Mouse (Mus musculus) intestine, embryonic 14.5 days (tissue): ENCODE data around the gene Cacnb2. TPM values are rescaled to one million over a fixed set of nuclear protein-coding genes. Genes with fewer than 3 reads are reported as not detected.
A peak's percentile ranks its signal among the peaks of the same experiment; 100 is the strongest.

Experiments used
- ATAC-seq: fragments of 200-750 bp; cut with Nextera tagmentation; replicated peaks from 2 replicates; pipeline ENCODE4 v1.8.0; 2017; ENCODE audit warnings: low read depth, moderate number of reproducible peaks, moderate TSS enrichment, moderate library complexity; ENCODE audit not compliant: low FRiP score, low TSS enrichment
- DNase-seq: peaks from one replicate; pipeline ENCODE4 v3.0.0-alpha.2; 2018; ENCODE audit warnings: low spot score
- H3K27ac ChIP-seq: fragments of 300-500 bp; sonication (generic); 2 replicates; pipeline ENCODE4 v1.5.1; 2014; ENCODE audit warnings: low read depth, mild to moderate bottlenecking, control low read depth
- H3K27me3 ChIP-seq: fragments of 300-500 bp; sonication (generic); replicated peaks from 2 replicates; pipeline ENCODE4 v1.6.1; 2014; ENCODE audit warnings: low read length, control low read depth; ENCODE audit not compliant: control insufficient read depth, insufficient read depth
- H3K36me3 ChIP-seq: fragments of 300-500 bp; sonication (generic); 2 replicates; pipeline ENCODE4 v1.6.1; 2014; ENCODE audit warnings: low read length, control low read depth; ENCODE audit not compliant: control insufficient read depth, insufficient read depth
- H3K4me1 ChIP-seq: fragments of 300-500 bp; sonication (generic); replicated peaks from 2 replicates; pipeline ENCODE4 v1.6.1; 2014; ENCODE audit warnings: low read length, control low read depth, mixed read lengths; ENCODE audit not compliant: control insufficient read depth, insufficient read depth
- H3K4me2 ChIP-seq: fragments of 300-500 bp; sonication (generic); 2 replicates; pipeline ENCODE4 v1.6.1; 2014; ENCODE audit warnings: low read length
- H3K4me3 ChIP-seq: fragments of 300-500 bp; sonication (generic); 2 replicates; pipeline ENCODE4 v1.5.1; 2014; ENCODE audit warnings: low read depth, low read length, control low read depth, mixed read lengths
- H3K9ac ChIP-seq: fragments of 300-500 bp; sonication (generic); 2 replicates; pipeline ENCODE4 v1.6.1; 2014; ENCODE audit warnings: mild to moderate bottlenecking, low read length
- H3K9me3 ChIP-seq: fragments of 300-500 bp; sonication (generic); 2 replicates; pipeline ENCODE4 v1.6.1; 2016; ENCODE audit warnings: low read length, control low read depth; ENCODE audit not compliant: control insufficient read depth
- WGBS: fragments of 180-500 bp; shearing (Covaris S2); extraction: QIAGEN DNeasy Blood & Tissue Kit; methylation state at CpG from one replicate; pipeline ENCODE4 v1.1.7; 2014; 5-methylcytosine and 5-hydroxymethylcytosine counted together
- polyA plus RNA-seq: library from polyadenylated mRNA; unstranded; fragments of >200 nt; fragmentation: Nextera tagmentation; extraction: Ambion mirVana; gene quantifications from 2 replicates; pipeline ENCODE4 v1.2.1, GENCODE M21; 2014

Cacnb2 gene
- polyA plus RNA-seq, 1 experiment from 2014 or later: 2.9 TPM

DNA sequence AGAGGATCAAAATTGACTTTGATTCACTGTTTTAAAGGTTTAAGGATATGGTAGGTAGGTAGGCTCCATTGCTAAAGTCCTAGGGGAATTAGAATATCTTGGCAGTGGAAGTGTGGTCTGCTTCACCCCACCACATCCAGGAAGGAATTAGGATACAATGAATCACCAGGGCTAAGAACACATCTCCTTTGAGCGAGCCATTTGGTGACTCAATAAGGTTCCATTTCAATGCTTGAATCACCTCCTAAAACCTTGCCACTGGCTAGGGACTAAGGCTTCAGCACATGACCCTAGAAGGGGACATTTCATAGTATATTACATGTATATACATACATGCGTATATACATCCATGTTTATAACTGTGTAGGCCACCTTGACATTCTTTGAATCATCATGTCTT lies 30.3 kb downstream of the Cacnb2 start:
- DNase-seq (no peak), ATAC-seq (no peak)
- no peaks in the 10 kb centered on the region for H3K27me3 ChIP-seq
- H3K4me2 ChIP-seq: no peak overlapping the region
- no peak overlapping the region for H3K27ac ChIP-seq
- 87% methylated on average over 2 of the region's 2 CpGs for WGBS
- no peaks in the 10 kb centered on the region for H3K36me3 ChIP-seq
- no peaks in the 10 kb centered on the region for H3K4me1 ChIP-seq
- no peak overlapping the region for H3K4me3 ChIP-seq
- no peak overlapping the region for H3K9ac ChIP-seq
- no peaks in the 10 kb centered on the region for H3K9me3 ChIP-seq

DNA sequence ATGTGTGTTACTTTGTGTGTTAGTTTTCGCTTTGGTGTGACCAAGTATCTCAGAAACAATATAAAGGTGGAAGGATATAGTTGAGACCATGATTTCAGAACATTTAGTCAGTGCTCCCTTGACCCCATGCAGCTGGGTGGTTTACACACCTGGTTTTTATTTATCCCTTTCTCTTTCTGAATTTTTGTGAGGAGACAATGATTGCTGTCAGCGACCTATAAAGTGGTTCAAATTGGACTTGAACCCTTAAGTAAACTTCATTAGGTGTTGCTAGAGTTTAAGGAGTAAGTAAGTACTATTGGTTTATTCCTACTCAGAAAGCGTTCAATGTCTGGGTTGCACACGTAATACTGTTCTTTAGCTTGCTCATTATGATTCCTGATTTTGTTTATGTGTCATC lies 36.4 kb downstream of the Cacnb2 start:
- H3K4me2 ChIP-seq: no peak overlapping the region
- DNase-seq (no peak), ATAC-seq (no peak)
- no peaks in the 10 kb centered on the region for H3K27me3 ChIP-seq
- WGBS: 88% methylated on average over 4 of the region's 4 CpGs
- H3K9ac ChIP-seq: no peak overlapping the region
- no peak overlapping the region for H3K27ac ChIP-seq
- no peaks in the 10 kb centered on the region for H3K4me1 ChIP-seq
- no peaks in the 10 kb centered on the region for H3K9me3 ChIP-seq
- H3K36me3 ChIP-seq: no peaks in the 10 kb centered on the region
- no peak overlapping the region for H3K4me3 ChIP-seq

DNA sequence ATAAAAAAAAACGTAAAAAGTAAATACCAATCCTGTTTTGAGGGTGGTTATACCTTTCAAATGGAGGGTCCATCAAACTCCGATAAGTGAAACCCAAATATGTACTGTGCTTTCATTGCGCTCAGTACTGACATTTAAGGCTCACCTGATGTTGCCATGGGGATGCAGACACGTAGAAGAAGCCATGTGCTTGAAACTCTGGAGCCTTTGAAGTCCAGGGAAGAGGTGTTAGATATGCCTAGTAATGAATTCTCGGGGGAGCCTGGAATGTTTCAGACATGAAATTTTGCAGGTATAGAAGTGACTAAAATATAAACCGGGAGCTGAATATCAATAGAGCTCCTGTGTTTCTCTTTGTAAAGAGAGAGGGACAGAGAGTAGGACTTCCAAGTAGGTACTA lies 37.0 kb downstream of the Cacnb2 start:
- H3K4me2 ChIP-seq: no peak overlapping the region
- no peak overlapping the region for H3K4me3 ChIP-seq
- H3K27ac ChIP-seq: peak overlapping the region; percentile 43; the same call in 1 of the 2 replicates
- DNase-seq (no peak), ATAC-seq (no peak)
- no peaks in the 10 kb centered on the region for H3K9me3 ChIP-seq
- no peaks in the 10 kb centered on the region for H3K4me1 ChIP-seq
- no peaks in the 10 kb centered on the region for H3K36me3 ChIP-seq
- H3K27me3 ChIP-seq: no peaks in the 10 kb centered on the region
- WGBS: 72% methylated on average over 6 of the region's 6 CpGs
- no peak overlapping the region for H3K9ac ChIP-seq

DNA sequence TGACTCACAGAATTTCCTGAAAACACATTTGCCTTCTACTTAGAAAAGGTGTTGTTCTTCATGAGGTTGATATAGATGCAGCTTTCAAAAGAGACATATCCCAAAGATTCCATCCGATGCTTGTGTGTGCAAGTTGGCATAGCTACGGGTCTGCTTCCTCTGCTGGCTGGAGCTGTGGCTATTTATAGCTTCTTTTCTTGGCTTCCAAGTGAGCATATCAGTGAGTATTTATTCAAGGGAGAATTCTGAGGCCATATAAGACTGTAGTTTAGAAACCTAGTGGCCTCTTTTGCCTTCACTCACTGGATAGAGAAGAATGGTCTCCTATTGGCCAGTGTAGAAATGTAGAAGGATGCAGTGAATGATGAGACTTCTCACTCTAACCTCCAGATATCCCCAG lies 38.2 kb downstream of the Cacnb2 start:
- Histone ChIP-seq H3K4me3 (no peak overlapping the region), H3K4me2 (no peak overlapping the region), H3K4me1 (0 out of 2 replicates have a peak, but pooled peaks cover under 1% of the 10 kb centered on the region), H3K9me3 (no peaks in the 10 kb centered on the region), H3K9ac (no peak overlapping the region), H3K27ac (peak overlapping the region; percentile 45), H3K27me3 (no peaks in the 10 kb centered on the region), H3K36me3 (no peaks in the 10 kb centered on the region)
- DNase-seq (no peak), ATAC-seq (no peak)
- WGBS: 21% methylated on average over 2 of the region's 2 CpGs

DNA sequence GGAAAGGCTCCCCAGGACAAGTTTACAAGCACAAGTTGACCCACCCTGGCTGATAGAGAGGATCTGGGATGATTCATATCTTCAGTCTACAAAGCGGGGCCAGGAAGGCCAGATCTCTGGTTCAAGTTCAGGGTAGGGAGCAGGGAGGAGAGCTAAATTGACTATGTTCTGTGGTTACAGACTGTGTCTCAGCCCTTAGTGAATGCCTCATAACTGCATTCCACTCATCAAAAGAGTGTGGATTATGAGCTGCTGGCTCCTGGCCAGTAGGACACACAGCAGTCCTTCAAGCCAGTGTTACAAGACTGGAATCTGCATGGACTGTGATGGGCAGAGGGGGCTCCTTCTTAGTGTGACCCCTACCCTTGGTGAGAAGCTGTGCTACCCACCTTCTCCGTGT lies 48.4 kb downstream of the Cacnb2 start:
- ATAC-seq: no peak; the same call in 1 of the 2 replicates
- H3K27ac ChIP-seq: no peak overlapping the region
- WGBS: 48% methylated on average over 2 of the region's 2 CpGs

DNA sequence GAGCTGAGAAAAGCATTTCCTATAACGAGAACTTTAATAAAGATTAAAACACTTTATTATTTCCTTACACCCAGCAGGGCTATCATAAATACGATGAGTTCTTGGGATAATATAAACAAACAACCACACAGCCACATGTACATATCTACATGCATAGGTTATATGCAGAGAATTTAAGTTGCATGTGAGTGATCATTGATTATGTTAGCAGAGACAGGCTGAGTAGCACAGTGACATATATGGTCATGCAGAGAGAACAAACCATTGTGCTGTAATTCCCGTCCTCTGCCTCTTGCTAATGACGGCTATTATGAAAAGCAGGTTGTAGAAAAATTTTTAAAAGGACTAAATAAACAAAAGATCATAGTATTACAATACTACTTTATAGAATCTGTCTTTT lies 53.8 kb downstream of the Cacnb2 start:
- H3K9me3 ChIP-seq: no peaks in the 10 kb centered on the region
- no peak overlapping the region for H3K27ac ChIP-seq
- WGBS: 42% methylated on average over 4 of the region's 4 CpGs
- H3K4me3 ChIP-seq: no peak overlapping the region
- no peak for DNase-seq
- no peak overlapping the region for H3K4me2 ChIP-seq
- no peaks in the 10 kb centered on the region for H3K27me3 ChIP-seq
- H3K9ac ChIP-seq: no peak overlapping the region
- H3K36me3 ChIP-seq: no peaks in the 10 kb centered on the region
- no peak for ATAC-seq
- peaks cover 6% of the 10 kb centered on the region for H3K4me1 ChIP-seq

More for the DNA sequence above, 48.4 kb downstream of the Cacnb2 start:
- H3K36me3 ChIP-seq: no peaks in the 10 kb centered on the region
- no peak overlapping the region for H3K9ac ChIP-seq
- no peak overlapping the region for H3K4me2 ChIP-seq
- H3K27me3 ChIP-seq: no peaks in the 10 kb centered on the region
- H3K4me3 ChIP-seq: no peak overlapping the region
- DNase-seq: no peak
- H3K4me1 ChIP-seq: peaks cover 10% of the 10 kb centered on the region; the same call in 1 of the 2 replicates
- no peaks in the 10 kb centered on the region for H3K9me3 ChIP-seq

DNA sequence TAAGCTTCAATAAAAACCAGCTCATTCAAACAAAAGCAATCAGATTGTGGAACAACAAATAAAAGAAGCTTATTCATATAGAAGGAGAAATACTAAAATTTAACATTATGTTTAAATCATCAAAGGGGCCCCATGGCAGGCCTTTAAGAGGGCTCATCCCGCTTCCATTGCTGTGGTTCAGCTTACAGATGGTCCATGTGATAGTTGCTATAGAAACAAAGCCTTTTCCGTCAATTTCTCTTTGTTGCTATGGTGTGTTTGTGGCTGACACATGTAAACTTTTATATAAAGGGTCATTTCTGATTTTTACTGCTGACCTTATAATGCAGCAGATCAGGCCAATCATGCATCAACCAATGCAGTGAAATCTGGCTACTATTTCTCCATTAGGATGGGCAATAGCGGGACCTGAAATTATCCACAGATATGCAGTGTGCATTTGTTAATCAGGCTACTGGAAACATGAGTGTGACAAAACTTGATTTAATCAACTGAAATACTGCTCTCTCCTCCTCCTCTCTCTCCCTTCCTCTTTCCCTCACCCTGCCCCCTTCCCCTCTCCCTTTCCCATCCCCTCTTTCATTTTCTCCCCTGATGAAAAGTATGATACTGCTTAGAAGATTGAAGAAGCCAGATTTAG lies 54.4 kb downstream of the Cacnb2 start:
- WGBS: 76% methylated on average over 3 of the region's 3 CpGs
- Histone ChIP-seq H3K27me3 (no peaks in the 10 kb centered on the region), H3K9ac (no peak overlapping the region), H3K4me2 (no peak overlapping the region), H3K36me3 (no peaks in the 10 kb centered on the region), H3K9me3 (no peaks in the 10 kb centered on the region), H3K4me3 (no peak overlapping the region), H3K27ac (no peak overlapping the region), H3K4me1 (peaks cover 6% of the 10 kb centered on the region)
- no peak for ATAC-seq
- no peak for DNase-seq

DNA sequence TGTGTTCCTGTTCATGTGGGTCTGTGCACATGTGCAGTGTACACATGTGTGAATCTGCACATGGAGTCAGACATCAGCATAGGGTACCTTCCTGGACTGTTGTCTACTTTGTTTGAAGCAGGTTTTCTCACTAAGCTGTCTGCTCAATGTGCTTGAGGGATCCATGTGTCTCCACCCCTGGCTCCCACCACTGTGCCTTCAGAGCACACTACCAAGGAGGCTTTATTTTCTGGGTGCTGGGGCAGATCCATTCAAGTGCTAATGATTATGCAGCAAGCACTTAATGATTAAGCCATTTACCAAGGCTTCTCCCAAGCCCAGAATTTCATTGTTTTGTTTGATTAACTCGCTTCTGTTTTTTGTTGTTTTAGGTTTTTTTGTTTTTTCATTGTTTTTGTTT lies 62.3 kb downstream of the Cacnb2 start:
- H3K4me1 ChIP-seq: no peaks in the 10 kb centered on the region; the same call in 1 of the 2 replicates
- no peak overlapping the region for H3K4me2 ChIP-seq
- no peak overlapping the region for H3K9ac ChIP-seq
- no peak overlapping the region for H3K4me3 ChIP-seq
- 67% methylated on average over 1 of the region's 1 CpGs for WGBS
- DNase-seq (no peak), ATAC-seq (no peak)
- H3K27me3 ChIP-seq: no peaks in the 10 kb centered on the region
- no peak overlapping the region for H3K27ac ChIP-seq
- H3K9me3 ChIP-seq: no peaks in the 10 kb centered on the region
- H3K36me3 ChIP-seq: no peaks in the 10 kb centered on the region

DNA sequence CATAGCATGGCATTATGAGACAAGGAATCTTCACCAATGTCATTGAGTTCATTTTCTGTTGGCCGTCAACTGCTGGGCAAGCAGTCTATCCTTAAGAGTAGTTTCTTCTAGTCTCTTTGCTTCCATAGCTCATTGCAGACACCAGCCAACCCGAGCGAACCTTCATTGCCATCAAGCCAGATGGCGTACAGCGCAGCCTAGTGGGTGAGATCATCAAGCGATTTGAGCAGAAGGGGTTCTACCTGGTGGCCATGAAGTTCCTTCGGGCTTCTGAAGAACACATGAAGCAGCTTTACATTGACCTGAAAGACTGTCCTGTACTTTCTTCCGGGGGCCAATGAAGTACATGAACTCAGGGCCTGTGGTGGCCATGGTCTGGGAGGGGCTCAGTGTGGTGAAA lies 69.2 kb downstream of the Cacnb2 start:
- no peak for ATAC-seq
- Histone ChIP-seq H3K4me2 (no peak overlapping the region), H3K36me3 (no peaks in the 10 kb centered on the region), H3K9ac (no peak overlapping the region), H3K27ac (no peak overlapping the region), H3K9me3 (no peaks in the 10 kb centered on the region), H3K4me1 (0 out of 2 replicates have a peak, but pooled peaks cover 4% of the 10 kb centered on the region), H3K27me3 (no peaks in the 10 kb centered on the region), H3K4me3 (no peak overlapping the region)
- WGBS: 96% methylated on average over 8 of the region's 8 CpGs
- DNase-seq: no peak
